Mouse (Mus musculus) brain, embryonic 14.5 days (tissue): Measurements from ENCODE around the gene D630045J12Rik. TPM values are rescaled to one million over a fixed set of nuclear protein-coding genes. Genes with fewer than 3 reads are reported as not detected.

Experiments
- DNase-seq: peaks from one replicate; pipeline ENCODE4 v3.0.0-alpha.2; 2011; ENCODE audit warnings: low read depth
- CTCF ChIP-seq: fragments of 200-500 bp; IDR thresholded peaks from 2 replicates; pipeline ENCODE4 v1.5.1; 2012; ENCODE audit warnings: inconsistent platforms, mild to moderate bottlenecking, moderate library complexity, borderline replicate concordance; ENCODE audit not compliant: insufficient read depth, insufficient read length; ENCODE audit errors: extremely low read depth
- POLR2A ChIP-seq: fragments of 200-500 bp; IDR thresholded peaks from 2 replicates; pipeline ENCODE4 v1.6.1; 2012; ENCODE audit warnings: mild to moderate bottlenecking, inconsistent platforms, borderline replicate concordance; ENCODE audit not compliant: poor library complexity, insufficient read depth, insufficient read length, severe bottlenecking; ENCODE audit errors: extremely low read depth
- polyA plus RNA-seq: library from polyadenylated mRNA; depleted of rRNA; stranded (reverse); fragments of >200 nt; gene quantifications from 2 replicates; pipeline ENCODE4 v1.2.3, GENCODE M21; 2012

The D630045J12Rik gene
- polyA plus RNA-seq, 1 experiment = 50.5 TPM

DNA sequence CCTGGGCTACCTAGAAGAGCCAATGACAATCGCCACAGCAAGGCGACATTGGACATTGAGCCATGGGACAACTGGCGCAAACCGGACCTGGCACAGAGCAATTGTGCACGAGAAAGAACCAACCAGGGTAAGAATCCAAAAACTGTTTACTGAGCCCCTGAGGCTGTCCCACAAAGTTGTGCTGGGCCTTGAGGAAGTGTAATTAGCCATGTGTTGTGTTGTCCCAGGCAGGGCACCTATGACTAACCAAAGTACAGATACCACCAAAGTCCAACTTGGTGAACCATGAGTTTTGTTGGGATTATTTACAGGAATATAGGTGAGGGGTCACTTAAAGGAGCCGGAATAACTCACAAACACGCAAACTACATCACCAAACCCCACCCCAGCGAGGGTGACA is 3.7 kb upstream of the D630045J12Rik start:
- no peak for DNase-seq
- no peak for TF ChIP-seq POLR2A
- TF ChIP-seq CTCF = no peak

DNA sequence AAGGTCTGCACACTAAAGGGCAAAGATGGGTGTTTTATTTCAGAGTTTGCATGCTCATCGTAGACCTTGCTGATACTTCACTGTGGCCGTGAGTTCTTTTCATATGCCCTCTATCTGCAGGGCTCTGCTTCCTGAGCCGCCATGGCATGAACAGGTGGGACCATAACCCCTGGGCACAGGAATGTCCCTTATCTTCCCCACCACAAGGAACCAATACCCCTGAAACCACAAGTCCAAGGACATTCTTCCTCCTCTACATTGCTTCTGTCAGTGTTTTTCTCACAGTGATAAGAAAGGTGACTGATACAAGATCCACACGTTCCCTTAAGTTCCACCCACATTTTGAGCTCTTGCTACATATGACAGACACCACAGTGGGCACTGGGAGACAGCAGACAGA is 3.0 kb upstream of the D630045J12Rik start:
- no peak for DNase-seq
- no peak for TF ChIP-seq POLR2A

DNA sequence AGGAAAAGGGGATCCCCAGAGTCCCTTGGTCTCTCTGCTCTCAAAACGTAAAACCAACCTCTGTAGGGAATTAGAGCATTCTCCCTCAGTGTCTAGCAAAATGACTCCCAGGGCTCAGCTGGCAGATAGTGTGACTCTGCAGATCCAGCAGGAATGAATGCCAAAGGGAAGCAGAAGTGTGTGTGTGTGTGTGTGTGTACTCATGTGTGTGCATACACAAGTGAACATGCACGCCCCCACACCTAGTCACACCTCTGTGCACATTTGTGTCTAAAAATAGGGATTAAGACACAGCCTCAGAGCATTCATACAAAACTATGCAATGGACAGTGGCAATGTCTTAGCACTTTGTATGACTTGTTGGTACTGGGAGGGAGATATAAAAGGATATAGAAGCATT is 2.0 kb upstream of the D630045J12Rik start:
- no peak for DNase-seq
- TF ChIP-seq POLR2A = no peak
- no peak for TF ChIP-seq CTCF

DNA sequence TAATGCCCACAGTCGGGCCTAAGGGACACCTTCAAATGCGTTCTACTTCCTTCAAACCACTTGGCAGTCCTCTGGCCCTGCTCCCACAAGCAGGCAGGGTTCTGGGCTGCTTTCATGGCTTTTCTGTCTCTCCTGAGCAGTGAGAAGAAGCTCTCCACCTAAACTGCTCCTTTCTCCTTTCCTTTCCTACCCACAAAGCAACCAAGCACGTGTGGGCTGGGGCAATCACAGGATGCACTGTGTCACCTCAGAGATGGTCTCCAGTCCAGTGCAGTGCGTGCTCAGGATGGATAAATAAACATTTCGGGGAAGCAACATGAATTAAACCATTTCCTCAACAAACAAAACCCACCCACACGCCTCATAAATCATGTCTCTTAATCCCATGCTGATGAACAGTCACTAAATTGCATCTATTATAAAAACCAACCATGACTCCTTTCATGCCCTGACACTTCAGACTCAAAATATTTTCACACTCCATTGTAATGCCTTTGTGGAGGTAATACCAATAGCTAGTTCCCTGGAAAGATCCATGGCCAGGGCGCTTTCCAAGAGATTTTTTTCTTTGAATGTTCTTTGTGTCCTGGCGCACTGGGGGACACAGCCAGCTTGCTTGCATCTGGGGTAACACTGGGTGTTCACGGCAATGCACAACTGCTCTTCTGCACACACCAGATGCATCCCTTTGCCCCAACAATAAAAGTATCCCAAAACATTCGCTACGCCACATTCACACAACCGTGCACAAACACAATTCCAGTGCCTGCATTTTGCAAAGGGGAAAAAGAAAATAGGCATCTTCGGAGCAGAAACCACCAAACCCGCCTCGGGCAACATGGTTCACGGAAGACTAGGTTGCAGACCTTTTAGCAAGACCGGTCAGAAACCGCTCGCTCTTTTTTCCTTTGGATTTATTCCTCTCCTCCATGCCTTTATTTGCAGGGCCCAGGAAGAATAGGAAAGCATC is 758 bp downstream of the D630045J12Rik start:
- TF ChIP-seq CTCF = no peak
- no peak for TF ChIP-seq POLR2A
- DNase-seq = peak; percentile 72

DNA sequence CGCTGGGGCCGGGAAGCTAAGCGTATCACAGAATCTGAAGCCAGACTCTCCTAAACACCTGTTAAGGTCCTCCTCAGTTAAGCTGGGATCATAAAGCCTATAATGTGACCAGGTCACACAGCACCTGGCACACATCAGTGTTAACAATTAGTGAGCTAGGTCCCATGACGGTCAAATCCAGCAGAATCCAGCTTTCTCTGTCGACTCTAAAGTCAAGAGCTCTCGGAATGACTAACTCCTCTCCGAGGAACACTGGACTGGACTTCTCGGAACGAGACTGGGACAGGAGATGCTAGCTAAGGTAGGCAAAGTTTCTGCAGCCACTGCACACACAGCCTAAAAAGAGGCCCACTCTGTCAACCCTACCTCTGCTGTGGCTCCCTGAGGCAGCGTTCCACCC is 1.7 kb downstream of the D630045J12Rik start:
- DNase-seq = no peak
- TF ChIP-seq POLR2A (no peak), CTCF (no peak)

DNA sequence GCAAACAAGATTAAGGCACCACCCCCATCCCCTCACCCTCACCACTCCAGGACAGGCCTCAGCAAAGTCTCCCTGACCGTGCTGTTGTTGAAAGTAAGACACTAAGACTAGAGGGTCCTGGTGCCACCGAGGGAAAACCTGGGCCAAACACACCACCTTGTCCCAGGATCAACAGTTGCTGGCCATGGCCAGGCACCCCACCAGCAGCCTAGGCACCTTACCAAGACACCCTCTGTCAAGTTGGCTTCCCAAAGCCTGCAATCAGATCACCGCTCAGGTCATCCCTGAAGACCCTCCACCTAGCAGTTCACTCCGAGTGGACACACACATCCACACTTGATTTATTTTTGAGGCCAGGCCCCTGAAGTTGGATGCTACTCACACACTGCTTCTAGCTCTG is 2.3 kb downstream of the D630045J12Rik start:
- TF ChIP-seq POLR2A = no peak
- no peak for DNase-seq

DNA sequence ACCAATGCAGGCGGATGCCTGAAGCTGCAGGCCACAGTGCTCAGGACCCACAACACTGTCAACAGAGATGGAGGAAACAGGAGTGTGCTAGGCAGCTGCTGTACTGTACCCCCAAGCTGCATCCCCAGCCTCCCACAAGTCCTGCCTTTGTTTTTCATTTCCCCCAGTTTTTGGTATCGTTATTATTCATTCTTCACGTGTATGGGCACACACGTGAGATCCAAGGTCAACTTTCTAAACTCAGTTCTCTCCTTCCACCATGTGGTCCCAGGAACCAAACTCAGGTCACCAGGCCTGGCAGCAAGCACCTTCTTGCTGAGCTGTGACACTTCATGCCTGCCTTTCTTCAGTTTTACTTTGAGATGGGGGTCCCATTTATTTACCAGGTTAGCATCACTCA is 6.4 kb downstream of the D630045J12Rik start:
- no peak for DNase-seq
- TF ChIP-seq CTCF = no peak
- no peak for TF ChIP-seq POLR2A

DNA sequence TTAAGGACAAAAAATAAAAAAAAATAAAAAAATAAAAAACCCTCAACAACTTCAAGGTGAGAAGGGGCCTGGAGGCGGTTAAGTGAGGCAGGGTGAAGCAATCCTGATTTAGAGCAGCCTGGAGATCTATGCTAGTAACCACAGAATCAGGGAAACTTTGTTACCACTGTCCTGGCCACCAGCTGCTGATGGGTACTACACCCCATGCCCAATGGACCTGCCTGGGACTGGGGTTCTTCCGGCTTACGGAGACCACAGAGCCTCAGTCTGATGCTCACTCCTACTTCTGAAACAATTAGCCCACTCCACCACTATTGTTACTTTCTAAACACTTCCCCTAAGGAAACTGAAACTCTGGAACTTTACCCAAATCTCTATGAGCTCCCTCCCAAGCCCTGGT is 9.0 kb downstream of the D630045J12Rik start:
- TF ChIP-seq CTCF (no peak), POLR2A (no peak)
- DNase-seq = no peak

DNA sequence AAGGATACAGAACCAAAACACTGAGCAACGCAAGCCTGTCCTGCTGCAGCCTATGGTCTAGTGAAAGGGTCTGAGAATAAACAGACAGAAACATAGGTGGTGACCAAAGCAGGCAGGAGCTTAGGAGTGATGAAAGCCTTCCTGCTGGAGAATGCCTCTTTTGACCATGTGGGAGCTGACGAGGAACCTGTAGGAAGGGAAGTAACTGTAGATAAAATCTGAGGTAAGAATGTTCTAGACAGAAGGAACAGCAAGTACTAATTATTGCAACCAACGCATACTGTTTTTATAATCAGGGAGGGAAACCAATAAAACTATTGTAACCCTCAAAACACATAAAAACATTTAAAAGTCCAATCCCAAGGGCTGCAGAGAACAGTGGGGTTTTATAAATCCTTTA is 9.6 kb downstream of the D630045J12Rik start:
- no peak for TF ChIP-seq POLR2A

DNA sequence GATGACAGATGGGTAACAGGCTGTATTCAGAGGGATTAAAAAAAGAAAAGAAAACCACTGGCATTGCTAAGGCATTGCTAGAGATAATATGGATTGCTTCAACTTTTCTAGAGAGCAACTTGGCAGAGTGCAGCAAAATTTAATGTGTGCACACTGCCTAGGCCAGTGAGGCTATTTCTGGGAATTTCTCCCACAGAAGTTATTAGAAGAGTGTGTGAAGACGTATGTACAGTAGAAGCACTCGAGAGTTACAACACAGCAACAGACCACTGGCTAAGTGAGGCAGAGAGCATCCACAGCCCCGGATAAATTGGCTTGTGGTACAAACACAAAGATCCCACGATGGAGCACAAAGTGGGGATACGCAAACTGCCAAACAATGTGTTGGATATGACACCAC is 11.0 kb downstream of the D630045J12Rik start:
- DNase-seq = no peak
- TF ChIP-seq CTCF (no peak), POLR2A (no peak)

More for the DNA sequence above, 9.6 kb downstream of the D630045J12Rik start:
- DNase-seq = no peak

DNA sequence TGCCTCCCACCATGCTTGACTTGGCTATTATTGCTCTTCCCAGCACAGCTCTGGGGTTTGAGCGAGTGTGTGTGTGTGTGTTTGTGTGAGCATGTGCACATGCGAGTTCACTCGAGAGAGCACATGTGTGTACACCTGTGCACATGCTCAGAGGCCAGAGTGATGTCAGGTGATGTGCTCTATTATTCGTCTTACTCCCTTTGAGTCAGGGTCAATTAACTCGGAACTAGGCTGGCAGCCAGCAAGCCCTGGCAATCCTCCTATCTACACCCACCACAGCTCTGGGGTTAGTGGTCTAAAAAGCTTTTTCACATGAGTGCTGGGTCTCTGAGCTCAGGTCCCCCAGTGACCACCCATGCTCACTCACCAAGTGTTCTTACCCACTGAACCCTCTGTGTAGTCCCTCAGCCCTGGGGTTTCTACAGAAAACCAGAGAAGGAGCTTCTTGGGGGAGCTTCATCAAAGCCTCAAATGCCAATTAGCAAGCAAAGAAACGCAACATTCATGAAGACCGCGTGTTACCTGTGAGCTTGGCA is 11.4 kb downstream of the D630045J12Rik start:
- DNase-seq = peak; percentile 56
- TF ChIP-seq CTCF (no peak), POLR2A (no peak)

DNA sequence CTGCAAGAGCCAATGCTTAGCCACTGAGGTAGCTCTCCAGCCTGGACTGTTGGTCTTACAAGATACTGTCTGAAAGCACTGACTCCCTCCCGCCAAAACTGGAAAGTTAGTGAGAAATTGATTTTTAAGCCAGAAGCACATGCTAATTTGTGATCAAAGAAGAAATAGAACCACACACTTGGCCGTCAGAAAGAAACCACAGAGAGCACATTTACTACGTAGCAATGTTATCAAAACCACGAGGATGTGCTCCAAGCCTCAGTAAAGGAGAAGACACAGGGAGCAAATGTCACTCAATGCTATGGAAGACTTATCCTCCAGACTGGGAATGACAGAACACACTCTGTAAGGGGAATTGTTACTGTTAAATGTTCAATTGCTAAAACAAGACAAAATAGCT is 12.3 kb downstream of the D630045J12Rik start:
- TF ChIP-seq POLR2A (no peak), CTCF (no peak)
- DNase-seq = no peak
